ENCODE assay signal across 27 mouse cellular contexts in the genomic region with DNA sequence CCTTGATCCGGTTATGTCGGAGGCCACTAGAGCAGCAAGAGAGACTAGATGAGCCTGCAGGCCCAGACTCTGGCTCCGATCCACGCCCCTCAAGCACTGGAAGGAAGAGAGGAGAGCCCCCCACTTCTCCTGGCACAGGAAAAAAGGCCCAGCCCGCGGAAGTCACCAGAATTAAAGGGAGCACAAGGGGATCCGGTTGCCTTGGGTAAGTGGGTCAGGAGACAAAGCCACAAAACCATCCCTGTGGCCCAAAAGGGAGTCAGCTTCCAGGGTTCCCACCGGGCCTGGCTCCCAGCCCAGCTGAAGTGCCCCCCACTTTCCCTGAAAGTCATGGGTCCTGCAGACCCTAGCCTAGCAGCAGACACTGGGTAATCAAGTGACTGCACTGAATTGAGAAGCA. TPM values are rescaled to one million over a fixed set of nuclear protein-coding genes. Genes with fewer than 3 reads are reported as not detected.
DNase-seq lines count a peak whose midpoint lies in the region; ATAC-seq and TF ChIP-seq lines count a peak whose summit lies in the region.
"Had no signal": no experiment of that assay in that cellular context is flagged by ENCODE, and none has a peak within 500 bp of the region (broad histone marks: within the 10 kb centered on the region; RNA-seq: fewer than 3 reads in every experiment).

No protein-coding gene starts in this region.

- no peaks in the 10 kb centered on the region for H3K27me3 ChIP-seq in embryonic facial prominence, embryonic 15.5 days
- H3K27me3 ChIP-seq: embryonic facial prominence, embryonic 12.5 days; forebrain, embryonic 13.5 days; Patski had no signal

- no peaks in the 10 kb centered on the region for H3K9me3 ChIP-seq in embryonic facial prominence, embryonic 15.5 days (replicated peaks)
- H3K9me3 ChIP-seq: embryonic facial prominence, embryonic 12.5 days; forebrain, embryonic 13.5 days; G1E; heart, embryonic 15.5 days; hindbrain, embryonic 15.5 days; kidney, embryonic 15.5 days; limb, embryonic 12.5 days; midbrain, embryonic 13.5 days; neural tube, embryonic 13.5 days had no signal

- no peak for ATAC-seq in frontal cortex, adult (ENCODE audit: low TSS enrichment)
- no peak for ATAC-seq in embryonic facial prominence, embryonic 15.5 days (ENCODE audit: insufficient number of reproducible peaks, low FRiP score, low TSS enrichment, low read depth)
- ATAC-seq: forebrain, embryonic 13.5 days; intestine, embryonic 16.5 days; liver, postnatal 0 days; lung, postnatal 0 days; midbrain, embryonic 13.5 days; Patski had no signal

- peak; percentile 27 to 28 for DNase-seq in frontal cortex, postnatal 10 days (ENCODE audit: low spot score in 2 of 2)
- peak; percentile 36 to 71 for DNase-seq in left cerebral cortex, postnatal 10 days (ENCODE audit: extremely low spot score in 1 of 2, low spot score in 2 of 2)
- no peak for DNase-seq in left cerebral cortex, adult 9 months (ENCODE audit: low spot score in 2 of 2)
- peak; percentile 70 to 79 for DNase-seq in right cerebral cortex, postnatal 10 days (ENCODE audit: low spot score in 2 of 2)
- no peak for DNase-seq in right cerebral cortex, postnatal 36 days (ENCODE audit: low spot score in 2 of 2)
- DNase-seq in gastrocnemius, adult 2 months = no peak
- DNase-seq: B cell, adult 2 months; gastrocnemius, postnatal 25 days; heart, postnatal 36 days; liver, postnatal 0 days; thymus, postnatal 14 days had no signal

- intact Hi-C loops in left cerebral cortex, postnatal 10 days (cut with DNase I) = no loop called here
- intact Hi-C loops in gastrocnemius, adult 2 months (cut with DNase I) = no loop called here

- WGBS in embryonic facial prominence, embryonic 15.5 days = 53% methylated on average over 8 of the region's 8 CpGs

- no peaks in the 10 kb centered on the region for H3K36me3 ChIP-seq in embryonic facial prominence, embryonic 15.5 days
- H3K36me3 ChIP-seq: embryonic facial prominence, embryonic 12.5 days; G1E; heart, embryonic 15.5 days; hindbrain, embryonic 15.5 days; kidney, embryonic 15.5 days; limb, embryonic 12.5 days; midbrain, embryonic 13.5 days; neural tube, embryonic 13.5 days had no signal

- no peak overlapping the region for H3K9ac ChIP-seq in embryonic facial prominence, embryonic 15.5 days
- H3K9ac ChIP-seq: embryonic facial prominence, embryonic 12.5 days; forebrain, embryonic 13.5 days; heart, embryonic 15.5 days; hindbrain, embryonic 15.5 days; kidney, embryonic 15.5 days; limb, embryonic 12.5 days; liver, postnatal 0 days; midbrain, embryonic 13.5 days; neural tube, embryonic 13.5 days had no signal

- peak overlapping the region; percentile 22; the same call in 1 of the 2 replicates for H3K27ac ChIP-seq in embryonic facial prominence, embryonic 15.5 days (replicated peaks)
- no peak overlapping the region for H3K27ac ChIP-seq in gastrocnemius, adult 2 months
- H3K27ac ChIP-seq: embryonic facial prominence, embryonic 12.5 days; forebrain, embryonic 13.5 days; heart, embryonic 15.5 days; hindbrain, embryonic 15.5 days; kidney, embryonic 15.5 days; limb, embryonic 12.5 days; midbrain, embryonic 13.5 days; neural tube, embryonic 13.5 days had no signal

- no peak overlapping the region for H3K4me3 ChIP-seq in embryonic facial prominence, embryonic 15.5 days (replicated peaks)
- H3K4me3 ChIP-seq in gastrocnemius, adult 2 months = no peak overlapping the region
- H3K4me3 ChIP-seq: embryonic facial prominence, embryonic 12.5 days; erythroblast, embryonic 14.5 days; forebrain, embryonic 13.5 days; heart, embryonic 15.5 days; hindbrain, embryonic 15.5 days; kidney, embryonic 15.5 days; limb, embryonic 12.5 days; midbrain, embryonic 13.5 days; neural tube, embryonic 13.5 days had no signal

- TF ChIP-seq CTCF in gastrocnemius, adult 2 months (IDR thresholded peaks at IDR 0.05) = no peak

- H3K4me1 ChIP-seq in embryonic facial prominence, embryonic 15.5 days = peaks cover 17% of the 10 kb centered on the region
- H3K4me1 ChIP-seq: kidney, embryonic 15.5 days had no signal

- no peak overlapping the region for H3K4me2 ChIP-seq in embryonic facial prominence, embryonic 15.5 days (replicated peaks)
- H3K4me2 ChIP-seq: embryonic facial prominence, embryonic 12.5 days; forebrain, embryonic 13.5 days; heart, embryonic 15.5 days; hindbrain, embryonic 15.5 days; kidney, embryonic 15.5 days; limb, embryonic 12.5 days; liver, embryonic 11.5 days; midbrain, embryonic 13.5 days; neural tube, embryonic 13.5 days had no signal

RNA-seq across cellular contexts. Expression of gene Ube2t, which starts 35.9 kb away (rescaled TPM):
- 1 to 10 TPM; 2.9 to 3.7 TPM for total RNA-seq in left cerebral cortex, postnatal 10 days (2021)
- 27.0 and 30.3 TPM in 2 replicates for polyA plus RNA-seq in embryonic facial prominence, embryonic 15.5 days (2015; fragmentation: Nextera tagmentation; extraction: Ambion mirVana)
- total RNA-seq in gastrocnemius, adult 2 months (2021) = 10 to 100 TPM in 1 of 2 experiments, 1 to 10 TPM in 1; 4.3 to 11.4 TPM

RNA-seq across cellular contexts. Expression of gene Ppp1r12b, which starts 42.5 kb away (rescaled TPM):
- total RNA-seq in left cerebral cortex, postnatal 10 days (2021) = 10 to 100 TPM; 75.4 to 78.5 TPM
- polyA plus RNA-seq in embryonic facial prominence, embryonic 15.5 days (2015; fragmentation: Nextera tagmentation; extraction: Ambion mirVana) = 9.6 and 9.9 TPM in 2 replicates
- 100 to 1,000 TPM; 172 to 212 TPM for total RNA-seq in gastrocnemius, adult 2 months (2021)

Comparison
In these comparisons a context has a peak if more than half of its experiments do, and no peak if none do; other contexts are left out.
1. DNase-seq: peak in frontal cortex, postnatal 10 days (2 of 2), left cerebral cortex, postnatal 10 days (2 of 2) and right cerebral cortex, postnatal 10 days (2 of 2); none in left cerebral cortex, adult 9 months (0 of 2), right cerebral cortex, postnatal 36 days (0 of 2) and gastrocnemius, adult 2 months (single experiment).